ENCODE assay signal across 17 mouse cellular contexts in the genomic region with DNA sequence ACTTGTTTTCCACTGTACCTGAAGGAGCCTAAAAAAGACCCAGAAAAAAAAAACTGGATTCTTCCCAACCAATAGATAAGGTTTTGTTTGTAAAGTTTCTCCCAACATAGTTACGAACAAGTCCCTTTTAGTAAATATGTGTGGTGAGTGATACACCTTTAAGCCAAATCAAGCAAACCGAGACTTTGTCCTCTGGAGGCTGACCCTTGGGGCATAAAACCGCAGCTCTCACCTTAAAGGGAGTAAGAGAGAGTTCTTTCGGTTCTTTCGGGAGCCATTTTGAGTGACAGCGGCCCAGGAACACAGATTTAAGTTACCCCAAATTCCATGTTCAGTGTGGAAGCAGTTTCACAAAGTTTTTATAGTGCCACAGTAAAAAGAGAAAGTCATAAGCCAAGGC. TPM values are rescaled to one million over a fixed set of nuclear protein-coding genes. Genes with fewer than 3 reads are reported as not detected.
DNase-seq lines count a peak whose midpoint lies in the region; ATAC-seq and TF ChIP-seq lines count a peak whose summit lies in the region.
"Had no signal": no experiment of that assay in that cellular context is flagged by ENCODE, and none has a peak within 500 bp of the region (broad histone marks: within the 10 kb centered on the region; RNA-seq: fewer than 3 reads in every experiment).

No protein-coding gene starts in this region.

- peak; percentile 63 for DNase-seq in kidney, adult 2 months
- no peak for DNase-seq in kidney, postnatal 10 days
- peak; percentile 51 to 52 for DNase-seq in kidney, postnatal 36 days
- DNase-seq in yolk sac, embryonic 10.5 days (ENCODE audit: low spot score) = peak; percentile 50
- no peak for DNase-seq in left cerebral cortex, adult 11 months (ENCODE audit: low spot score)
- DNase-seq: adrenal gland, postnatal 14 days; cerebellum, adult 11-12 months; cerebellum, adult 9-10 months; cerebellum, postnatal 25 days; gastrocnemius, postnatal 10 days; heart, adult 2 months had no signal

- 45% methylated on average over 6 of the region's 6 CpGs for WGBS in kidney, adult 2 months
- 65% methylated on average over 6 of the region's 6 CpGs for WGBS in kidney, embryonic 16.5 days
- 59% methylated on average over 6 of the region's 6 CpGs for WGBS in liver, embryonic 16.5 days (ENCODE audit: insufficient replicate concordance)

- H3K9ac ChIP-seq in kidney, embryonic 16.5 days (replicated peaks; ENCODE audit: low read length) = no peak overlapping the region
- no peak overlapping the region for H3K9ac ChIP-seq in liver, embryonic 16.5 days (ENCODE audit: low read depth, low read length)
- H3K9ac ChIP-seq: embryonic facial prominence, embryonic 12.5 days; forebrain, embryonic 15.5 days had no signal

- no peaks in the 10 kb centered on the region for H3K36me3 ChIP-seq in kidney, adult 2 months (ENCODE audit: control insufficient read depth, insufficient read depth, low read length)
- no peaks in the 10 kb centered on the region for H3K36me3 ChIP-seq in kidney, embryonic 16.5 days (ENCODE audit: insufficient read depth, low read length)
- H3K36me3 ChIP-seq in liver, embryonic 16.5 days (ENCODE audit: control insufficient read depth, insufficient read depth) = no peaks in the 10 kb centered on the region
- H3K36me3 ChIP-seq: embryonic facial prominence, embryonic 12.5 days; forebrain, embryonic 15.5 days; hindbrain, embryonic 10.5 days had no signal

- no peaks in the 10 kb centered on the region; the same call in 1 of the 2 replicates for H3K4me1 ChIP-seq in kidney, adult 2 months (ENCODE audit: control insufficient read depth, insufficient read depth, low read length)
- H3K4me1 ChIP-seq in kidney, embryonic 16.5 days (ENCODE audit: insufficient read depth, low read length) = no peaks in the 10 kb centered on the region
- H3K4me1 ChIP-seq in liver, embryonic 16.5 days (ENCODE audit: control insufficient read depth, low read depth, low read length) = no peaks in the 10 kb centered on the region
- H3K4me1 ChIP-seq: embryonic facial prominence, embryonic 12.5 days; forebrain, embryonic 15.5 days; hindbrain, embryonic 10.5 days had no signal

- H3K4me3 ChIP-seq in kidney, adult 2 months (ENCODE audit: insufficient read depth, low read depth, low read length) = no peak overlapping the region
- no peak overlapping the region for H3K4me3 ChIP-seq in kidney, embryonic 16.5 days (ENCODE audit: low read length)
- no peak overlapping the region for H3K4me3 ChIP-seq in liver, embryonic 16.5 days (ENCODE audit: low read depth, low read length)
- H3K4me3 ChIP-seq: embryonic facial prominence, embryonic 12.5 days; forebrain, embryonic 15.5 days; heart, adult 2 months; hindbrain, embryonic 10.5 days had no signal

- H3K27ac ChIP-seq in kidney, adult 2 months (ENCODE audit: insufficient read depth, low read depth, low read length) = no peak overlapping the region
- no peak overlapping the region for H3K27ac ChIP-seq in kidney, embryonic 16.5 days (ENCODE audit: low read length)
- peak overlapping the region; percentile 45 for H3K27ac ChIP-seq in liver, embryonic 16.5 days (ENCODE audit: low read length)
- H3K27ac ChIP-seq: embryonic facial prominence, embryonic 12.5 days; forebrain, embryonic 15.5 days; heart, adult 2 months; hindbrain, embryonic 10.5 days had no signal

- H3K27me3 ChIP-seq in kidney, adult 2 months (replicated peaks; ENCODE audit: control insufficient read depth, insufficient read depth, low read length) = no peaks in the 10 kb centered on the region
- no peaks in the 10 kb centered on the region for H3K27me3 ChIP-seq in kidney, embryonic 16.5 days (ENCODE audit: insufficient read depth, low read length)
- H3K27me3 ChIP-seq in liver, embryonic 16.5 days (ENCODE audit: control insufficient read depth, insufficient read depth, low read depth, low read length) = no peaks in the 10 kb centered on the region
- H3K27me3 ChIP-seq: embryonic facial prominence, embryonic 12.5 days; forebrain, embryonic 15.5 days had no signal

- TF ChIP-seq POLR2A in kidney, adult 2 months (IDR thresholded peaks at IDR 0.05; ENCODE audit: low read depth, low read length) = no peak

- H3K9me3 ChIP-seq in kidney, embryonic 16.5 days (ENCODE audit: low read length) = no peaks in the 10 kb centered on the region
- no peaks in the 10 kb centered on the region for H3K9me3 ChIP-seq in liver, embryonic 16.5 days (replicated peaks; ENCODE audit: control insufficient read depth, low read length)
- H3K9me3 ChIP-seq: embryonic facial prominence, embryonic 12.5 days; forebrain, embryonic 15.5 days; hindbrain, embryonic 10.5 days had no signal

- no peak for ATAC-seq in kidney, embryonic 16.5 days (ENCODE audit: low FRiP score, low TSS enrichment)
- ATAC-seq in liver, embryonic 16.5 days (ENCODE audit: low read depth) = peak; percentile 37; the same call in 1 of the 2 replicates
- ATAC-seq: forebrain, embryonic 15.5 days had no signal

- TF ChIP-seq CTCF in kidney, adult 2 months (conservative IDR thresholded peaks at IDR 0.05; ENCODE audit: insufficient read depth, insufficient read length, low read depth, low read length) = no peak

- H3K4me2 ChIP-seq in kidney, embryonic 16.5 days (replicated peaks; ENCODE audit: low read depth, low read length) = no peak overlapping the region
- no peak overlapping the region for H3K4me2 ChIP-seq in liver, embryonic 16.5 days (ENCODE audit: low read depth, low read length)
- H3K4me2 ChIP-seq: embryonic facial prominence, embryonic 12.5 days; forebrain, embryonic 15.5 days; heart, embryonic 11.5 days had no signal

RNA-seq across cellular contexts. Expression of a gene that starts 6.5 kb away (rescaled TPM):
- 13.7 and 18.3 TPM in 2 replicates for polyA plus RNA-seq in kidney, adult 2 months (2012; rRNA removed)
- polyA plus RNA-seq in kidney, embryonic 16.5 days (2015; fragmentation: Nextera tagmentation; extraction: Ambion mirVana) = 57.6 and 60.4 TPM in 2 replicates
- polyA plus RNA-seq in liver, embryonic 16.5 days (2015; fragmentation: Nextera tagmentation; extraction: Ambion mirVana) = 19.6 and 20.2 TPM in 2 replicates

RNA-seq across cellular contexts. Expression of a gene that starts 18.6 kb away (rescaled TPM):
- 7.0 and 7.6 TPM in 2 replicates for polyA plus RNA-seq in kidney, adult 2 months (2012; rRNA removed)
- 12.9 and 14.0 TPM in 2 replicates for polyA plus RNA-seq in kidney, embryonic 16.5 days (2015; fragmentation: Nextera tagmentation; extraction: Ambion mirVana)
- polyA plus RNA-seq in liver, embryonic 16.5 days (2015; fragmentation: Nextera tagmentation; extraction: Ambion mirVana) = 4.8 and 5.4 TPM in 2 replicates

RNA-seq across cellular contexts. Expression of a gene that starts 48.4 kb away (rescaled TPM):
- 25.9 and 26.8 TPM in 2 replicates for polyA plus RNA-seq in kidney, adult 2 months (2012; rRNA removed)
- 3.1 and 3.6 TPM in 2 replicates for polyA plus RNA-seq in kidney, embryonic 16.5 days (2015; fragmentation: Nextera tagmentation; extraction: Ambion mirVana)
- polyA plus RNA-seq in liver, embryonic 16.5 days (2015; fragmentation: Nextera tagmentation; extraction: Ambion mirVana) = 7.0 and 7.3 TPM in 2 replicates

Comparison
In these comparisons a context has a peak if more than half of its experiments do, and no peak if none do; other contexts are left out.
1. DNase-seq: peak in kidney, adult 2 months (single experiment), kidney, postnatal 36 days (2 of 2) and yolk sac, embryonic 10.5 days (single experiment); none in kidney, postnatal 10 days (single experiment) and left cerebral cortex, adult 11 months (single experiment).